Mouse (Mus musculus) gastrocnemius, postnatal 10 days (tissue): ENCODE measurements around the gene Antxrl. TPM values are rescaled to one million over a fixed set of nuclear protein-coding genes. Genes with fewer than 3 reads are reported as not detected.

Source experiments
- DNase-seq: peaks from one replicate; pipeline ENCODE4 v3.0.0; 2021; ENCODE audit warnings: mixed read lengths
- long read RNA-seq, 2 experiments: library from polyadenylated mRNA; stranded (forward); transcript quantifications; one replicate each; pipeline ENCODE4 v2.0.0; 2021
- total RNA-seq, 2 experiments: library from RNA; stranded (reverse); gene quantifications; 2 replicates each; pipeline ENCODE4 v1.2.3; 2021

Gene Antxrl
- not detected for total RNA-seq
- long read RNA-seq, experiment 1: 0 reads
- long read RNA-seq, experiment 2: 0 reads

DNA sequence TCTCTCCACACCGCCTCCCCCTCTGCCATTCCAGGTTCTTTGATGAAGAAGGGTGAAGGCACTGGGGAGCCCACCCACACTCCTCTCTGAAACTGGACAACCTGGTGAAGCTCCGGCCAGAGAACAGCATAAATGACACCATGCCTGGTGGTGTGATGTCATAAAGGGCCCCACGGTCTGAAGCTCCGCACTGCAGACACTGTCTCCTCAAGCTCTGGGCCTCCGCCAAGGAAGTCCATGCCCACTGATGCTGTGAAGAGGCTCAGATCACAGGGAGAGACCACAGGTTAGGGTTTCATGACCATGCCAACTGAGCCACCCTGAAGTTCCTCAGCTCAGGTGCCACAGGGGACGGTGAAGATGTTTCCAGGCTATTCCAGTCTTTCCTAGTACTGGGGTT is at the start of gene Antxrl:
Gene Antxrl, plus strand, starts transcription at position 192 of the 400 bp plus-strand sequence.
- no peak for DNase-seq

DNA sequence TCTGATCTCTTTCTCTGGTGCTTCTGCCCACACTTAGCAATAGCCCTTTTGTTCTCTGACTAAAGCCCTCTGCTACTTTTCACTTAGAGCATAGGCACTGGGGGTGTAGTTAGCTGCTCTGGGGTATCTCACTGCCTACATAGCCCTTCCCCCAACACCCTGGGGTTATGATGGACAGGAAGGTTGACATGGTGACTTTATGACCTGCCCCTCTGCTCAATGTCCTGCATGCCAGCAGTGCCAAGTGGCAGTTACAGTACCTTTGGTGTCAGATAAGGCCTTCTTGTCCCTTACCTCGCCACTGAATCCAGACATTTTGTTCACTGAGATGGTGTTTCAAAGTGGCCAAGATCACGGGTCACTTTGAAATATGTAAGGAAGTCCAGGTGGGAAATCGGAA is 37.4 kb upstream of the Antxrl start, which contains the start of gene Gm30083:
Gene Gm30083, minus strand, starts transcription at position 120 of the 400 bp plus-strand sequence.
- DNase-seq: no peak

DNA sequence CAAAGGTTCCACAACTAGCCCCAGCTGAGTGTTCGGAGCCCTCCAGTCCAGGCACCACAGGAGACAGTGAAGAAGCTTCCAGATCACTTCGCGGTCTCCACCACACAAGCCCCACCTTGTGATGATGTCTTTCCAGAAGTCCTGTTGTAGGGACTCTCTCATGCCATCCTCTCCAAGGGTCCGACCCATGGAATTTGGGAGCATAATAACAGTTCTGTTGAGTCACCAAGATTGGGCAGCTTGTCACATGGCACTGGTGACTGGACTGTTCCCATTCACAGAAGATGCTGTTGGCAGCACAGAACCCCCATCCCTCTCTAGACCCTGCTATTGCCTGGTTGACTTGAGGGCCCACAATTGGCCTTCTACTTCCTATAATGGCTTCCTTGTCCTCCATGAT is 36.1 kb upstream of the Antxrl start, which contains the start of gene Gm5460:
Gene Gm5460, plus strand, starts transcription at position 378 of the 400 bp plus-strand sequence.
- DNase-seq: no peak

DNA sequence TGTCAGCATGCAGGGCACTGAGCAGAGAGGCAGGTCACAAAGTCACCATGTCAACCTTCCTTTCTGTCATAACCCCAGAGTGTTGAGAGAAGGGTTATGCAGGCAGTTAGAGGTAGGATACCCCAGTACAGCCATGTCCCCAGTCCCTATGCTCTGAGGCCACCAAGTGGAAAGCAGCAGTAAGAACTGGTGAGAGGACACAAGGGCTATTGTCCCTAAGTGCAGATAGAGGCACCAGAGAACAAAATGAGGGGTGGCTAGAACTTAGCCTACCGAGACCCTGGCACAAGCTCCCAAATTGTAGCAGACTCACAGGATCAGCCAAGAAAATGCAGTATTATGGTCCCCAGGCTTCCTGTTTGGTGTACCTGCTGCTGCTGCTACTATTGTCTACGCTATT is 35.6 kb upstream of the Antxrl start:
- no peak for DNase-seq

DNA sequence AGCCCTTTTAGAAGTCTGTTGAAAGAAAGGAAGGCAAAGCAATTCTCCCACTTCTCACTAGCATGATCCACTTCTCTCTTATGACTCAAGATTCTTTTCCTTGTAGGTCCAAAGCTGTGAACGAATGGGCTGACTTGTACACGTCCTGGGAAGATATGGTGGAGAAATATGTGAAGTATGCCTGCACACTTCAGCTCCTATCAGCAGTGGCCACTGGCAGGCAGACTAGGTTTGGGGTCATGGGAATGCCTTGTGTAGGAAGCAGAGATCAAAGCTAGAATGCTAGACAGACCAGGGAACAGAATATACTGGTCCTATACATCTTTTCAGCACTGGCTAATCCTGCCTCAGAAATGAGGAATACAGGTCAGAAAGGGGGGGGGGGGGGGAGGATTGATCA is 25.8 kb upstream of the Antxrl start:
- DNase-seq: no peak

DNA sequence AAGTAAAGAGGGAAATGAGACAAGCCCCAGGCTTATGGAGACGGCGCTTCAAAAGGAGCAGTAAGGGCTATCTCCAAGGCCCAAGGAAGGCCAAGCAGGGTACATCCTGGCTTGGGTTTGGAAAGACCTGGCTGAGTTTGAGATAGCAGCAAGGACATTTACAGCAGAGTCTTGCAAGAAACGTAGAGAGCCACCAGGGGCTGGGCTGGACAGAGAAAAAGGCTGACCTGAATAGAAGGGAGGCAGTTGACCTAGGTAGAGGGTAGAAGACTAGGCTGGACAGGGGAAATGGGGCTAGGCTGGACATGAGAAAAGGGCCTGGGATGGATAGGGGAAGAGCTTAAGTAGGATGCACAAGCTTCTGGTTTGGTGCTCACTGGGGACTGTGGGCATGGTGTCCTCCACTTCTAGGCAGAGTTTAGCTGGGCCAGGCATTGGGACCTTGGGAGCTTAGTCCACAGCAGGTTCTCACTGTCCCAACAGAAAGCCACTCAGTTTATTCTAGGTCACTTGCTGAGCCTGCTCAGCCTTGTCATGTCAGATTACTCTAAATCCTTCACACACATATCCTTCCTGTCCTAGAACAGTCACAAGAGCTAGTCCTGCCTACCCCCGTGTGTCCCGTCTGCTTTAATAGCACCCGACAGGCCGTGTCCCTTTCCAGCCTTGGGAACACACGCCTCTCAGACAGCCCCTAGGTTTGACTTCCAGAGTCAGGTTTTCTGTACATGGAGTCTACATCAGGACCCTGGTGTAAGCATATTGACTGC is 18.5 kb upstream of the Antxrl start:
- DNase-seq: no peak

DNA sequence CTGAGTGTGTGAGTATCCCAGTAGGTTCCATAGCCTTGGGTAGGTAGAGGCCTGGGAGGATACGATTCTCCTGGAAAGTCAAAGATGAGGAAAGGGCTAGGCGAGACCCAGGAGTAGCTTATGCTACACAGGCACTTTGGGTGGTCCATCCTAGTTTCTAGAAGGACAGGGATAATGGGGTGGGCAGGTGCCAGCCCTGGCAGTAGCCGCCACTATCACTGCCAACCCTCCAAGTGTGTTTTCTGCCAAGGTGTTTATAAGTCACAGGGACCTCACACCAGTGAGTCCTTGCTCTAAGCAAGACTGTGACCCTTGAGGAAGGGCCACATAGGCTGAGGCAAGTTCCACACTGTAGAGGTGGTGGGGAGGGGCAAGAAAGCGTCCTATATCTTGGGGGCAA is 11.3 kb upstream of the Antxrl start:
- DNase-seq: no peak

DNA sequence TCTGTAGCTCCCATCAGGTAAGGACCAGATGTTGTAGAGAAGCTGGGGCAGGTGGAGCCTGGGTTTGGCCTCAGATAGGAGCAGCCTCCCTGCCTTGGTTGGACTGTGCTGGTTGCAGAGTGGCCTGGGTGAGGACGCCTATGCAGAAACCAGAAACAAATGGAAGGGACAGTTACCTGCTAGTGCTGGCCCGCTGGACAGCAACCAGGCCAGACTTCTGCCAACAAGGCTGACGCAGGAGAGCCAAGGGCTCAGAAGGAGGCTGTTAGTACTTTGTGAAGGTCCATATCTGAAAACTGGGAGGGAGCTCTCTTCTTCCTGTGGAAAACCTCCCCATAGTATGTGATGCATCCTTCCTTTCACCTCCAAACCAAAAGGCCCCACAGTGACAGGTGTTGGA is 9.2 kb upstream of the Antxrl start:
- DNase-seq: no peak

DNA sequence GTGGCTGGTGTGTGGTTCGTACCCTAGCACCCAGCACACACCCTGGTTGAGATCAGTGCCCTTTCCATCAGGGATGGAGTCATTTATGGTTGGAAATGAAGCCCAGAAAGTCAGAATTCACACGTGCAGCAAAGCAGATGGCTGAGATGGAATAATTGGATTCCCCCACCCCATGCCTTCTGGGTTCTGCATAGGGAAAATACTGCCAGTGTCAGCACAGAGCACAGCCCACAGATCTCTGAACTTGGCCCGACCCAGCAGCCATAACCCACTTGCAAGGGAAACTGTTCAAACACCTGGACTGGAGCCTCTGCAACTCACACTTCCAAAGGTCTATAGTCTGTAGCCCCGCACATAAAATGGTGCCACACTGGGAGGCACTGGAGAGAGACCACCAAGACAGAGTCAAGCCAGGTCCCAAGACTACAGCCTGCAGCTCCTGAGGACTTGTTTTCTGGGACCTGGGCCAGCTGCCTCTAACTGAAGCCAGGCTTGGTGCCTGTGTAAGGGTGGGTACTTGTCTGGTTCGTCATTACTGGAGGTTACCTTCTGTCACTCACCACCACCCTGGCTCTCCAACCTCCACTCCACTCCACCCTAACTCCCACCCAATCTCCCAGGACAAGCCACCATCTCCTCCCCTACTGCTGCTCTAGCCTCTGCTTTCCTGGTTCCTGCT is 2.3 kb upstream of the Antxrl start:
- DNase-seq: no peak

DNA sequence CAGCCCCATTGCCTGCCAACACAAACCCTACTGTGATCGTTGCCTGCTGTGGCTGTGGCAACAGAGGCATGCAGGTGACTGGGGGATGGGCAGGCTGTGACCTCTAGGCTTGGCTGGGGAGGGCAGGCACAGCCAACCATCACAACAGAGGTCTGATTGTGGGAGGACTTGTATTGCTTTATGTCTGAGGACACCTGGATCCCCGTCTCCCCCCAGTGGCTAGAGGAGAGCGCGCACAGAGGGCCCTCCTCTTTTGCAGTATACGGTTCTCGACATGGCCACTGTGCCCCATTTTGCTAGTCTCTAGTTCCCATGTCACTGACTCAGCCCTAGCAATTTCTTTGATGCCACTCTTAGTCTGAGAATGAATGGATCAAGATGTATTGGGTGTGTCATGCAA is 19.2 kb downstream of the Antxrl start:
- DNase-seq: no peak

DNA sequence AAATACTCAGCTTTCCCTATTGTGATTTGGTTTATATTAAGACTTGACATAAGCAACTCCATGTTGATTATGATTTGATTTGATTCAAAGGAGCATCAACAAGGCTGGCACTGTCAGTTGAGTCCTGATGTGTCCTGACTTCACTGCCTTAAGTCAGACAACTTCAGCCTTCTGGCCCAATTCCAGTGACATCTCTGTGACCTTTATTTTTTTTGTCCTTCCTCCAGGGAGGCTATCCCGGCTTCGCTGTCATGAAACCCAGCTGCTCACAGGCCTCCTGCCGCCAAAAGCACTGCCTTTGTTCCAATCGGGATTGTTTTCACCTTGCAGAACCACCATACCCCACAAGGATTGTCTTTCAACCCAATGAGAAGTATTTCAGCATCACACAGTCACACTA is 22.8 kb downstream of the Antxrl start:
- no peak for DNase-seq

DNA sequence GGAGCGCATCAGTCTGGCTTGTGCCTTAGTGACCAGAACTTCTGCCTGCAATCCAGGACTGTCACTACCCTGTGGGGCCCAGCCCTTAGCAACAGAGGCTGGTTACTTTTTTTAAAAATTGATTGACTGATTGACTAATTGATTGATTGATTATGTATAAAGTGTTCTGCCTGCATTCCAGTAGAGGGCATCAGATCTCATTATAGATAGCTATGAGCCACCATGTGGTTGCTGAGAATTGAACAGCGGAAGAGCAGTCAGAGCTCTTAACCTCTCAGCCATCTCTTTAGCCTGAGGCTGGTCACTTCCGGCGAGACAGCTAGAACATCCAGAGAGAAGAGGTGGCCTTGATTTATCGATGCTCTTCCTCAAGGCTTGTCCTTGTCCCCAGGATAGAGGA is 24.7 kb downstream of the Antxrl start:
- DNase-seq: no peak

DNA sequence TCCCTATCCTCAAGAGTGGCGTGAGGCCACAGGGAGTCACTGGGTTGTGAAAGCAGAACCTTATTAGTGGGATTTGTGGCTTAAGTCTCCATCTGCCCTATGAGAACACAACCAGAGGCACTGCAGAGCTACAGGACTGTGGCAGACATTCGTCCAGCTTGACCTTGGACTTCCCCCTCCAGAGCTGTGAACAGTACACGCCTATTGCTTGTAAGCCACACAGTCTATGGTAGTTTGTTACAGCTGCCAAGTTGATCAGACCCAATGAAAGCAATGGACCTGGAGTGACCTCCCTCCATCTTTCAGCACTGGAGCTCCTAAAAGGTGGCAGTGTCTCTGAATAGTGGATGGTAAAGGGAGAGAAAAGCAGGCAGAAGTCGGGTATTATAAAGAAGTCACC is 25.8 kb downstream of the Antxrl start:
- no peak for DNase-seq

DNA sequence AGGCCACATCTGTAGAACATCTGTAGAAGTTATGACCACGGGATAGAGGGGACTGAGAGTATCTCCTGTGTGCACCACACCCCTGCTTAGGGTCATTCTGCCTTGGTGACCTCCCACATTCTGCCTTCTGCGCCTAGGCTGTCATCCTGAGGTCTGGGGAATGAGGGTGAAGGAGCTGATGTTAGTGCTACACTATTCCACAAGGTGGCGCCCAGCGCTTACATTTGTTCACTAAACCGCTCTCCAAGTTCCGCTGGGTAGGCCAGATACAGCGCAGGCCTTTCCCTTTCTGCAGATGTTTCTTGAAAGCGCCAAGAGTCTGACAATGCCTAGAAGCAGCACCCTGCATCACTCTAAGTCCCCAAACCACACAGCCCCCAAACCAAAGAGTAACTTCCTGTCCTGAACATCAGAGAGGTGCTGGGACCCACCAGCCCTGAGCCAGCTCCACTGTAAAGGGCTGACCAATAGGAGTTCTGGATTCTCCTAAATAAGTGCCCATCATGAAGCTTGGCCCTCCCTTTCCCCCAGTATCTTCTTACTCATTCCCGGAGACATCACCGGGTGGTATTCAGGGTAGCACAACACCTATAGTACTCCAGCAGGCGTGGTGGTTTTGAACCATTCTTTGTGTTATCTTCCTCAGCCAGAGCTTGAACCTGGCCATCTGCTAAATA is 28.0 kb downstream of the Antxrl start:
- peak; percentile 77 for DNase-seq

DNA sequence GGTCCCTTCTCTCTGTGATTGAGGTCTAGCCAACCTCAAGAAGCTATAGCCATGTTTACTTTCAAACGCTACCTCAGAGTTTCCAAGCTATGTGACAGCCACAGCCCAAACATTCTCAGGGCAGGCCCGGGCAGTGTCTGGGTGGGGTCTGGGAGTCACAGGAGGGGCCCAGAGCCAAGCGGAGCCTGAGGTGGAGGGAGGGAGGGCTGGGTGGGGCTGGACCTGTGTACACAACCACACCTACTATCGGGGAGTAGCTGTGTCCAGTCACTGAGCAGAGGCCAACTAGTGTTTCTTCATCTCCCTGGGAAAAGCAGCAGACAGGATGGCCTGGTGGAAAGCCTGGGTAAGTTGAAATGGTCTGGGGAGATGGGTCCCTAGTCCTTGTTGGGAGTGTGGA is 33.2 kb downstream of the Antxrl start, which contains the start of gene Anxa8:
Gene Anxa8, plus strand, starts transcription at position 251 of the 400 bp plus-strand sequence.
- no peak for DNase-seq

DNA sequence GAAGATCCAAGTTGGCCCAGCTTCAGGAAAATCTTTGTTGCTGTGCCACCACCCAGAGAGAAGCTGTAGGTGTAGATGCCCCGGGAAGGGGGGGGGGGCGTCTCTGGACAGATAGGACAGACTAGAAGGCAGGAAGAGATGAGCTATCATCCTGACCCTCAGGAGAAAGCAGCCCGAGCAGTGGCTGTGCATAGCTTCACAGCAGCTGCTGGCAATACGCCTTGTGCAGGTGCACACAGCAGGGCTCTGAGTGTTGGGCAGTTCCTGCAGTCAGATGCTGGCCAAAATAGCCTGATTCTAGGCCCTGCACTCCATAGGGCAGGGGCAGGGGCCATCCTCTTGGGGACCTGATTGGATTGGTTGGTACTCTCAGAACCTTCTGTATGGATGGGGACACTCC is 34.3 kb downstream of the Antxrl start:
- DNase-seq: no peak

DNA sequence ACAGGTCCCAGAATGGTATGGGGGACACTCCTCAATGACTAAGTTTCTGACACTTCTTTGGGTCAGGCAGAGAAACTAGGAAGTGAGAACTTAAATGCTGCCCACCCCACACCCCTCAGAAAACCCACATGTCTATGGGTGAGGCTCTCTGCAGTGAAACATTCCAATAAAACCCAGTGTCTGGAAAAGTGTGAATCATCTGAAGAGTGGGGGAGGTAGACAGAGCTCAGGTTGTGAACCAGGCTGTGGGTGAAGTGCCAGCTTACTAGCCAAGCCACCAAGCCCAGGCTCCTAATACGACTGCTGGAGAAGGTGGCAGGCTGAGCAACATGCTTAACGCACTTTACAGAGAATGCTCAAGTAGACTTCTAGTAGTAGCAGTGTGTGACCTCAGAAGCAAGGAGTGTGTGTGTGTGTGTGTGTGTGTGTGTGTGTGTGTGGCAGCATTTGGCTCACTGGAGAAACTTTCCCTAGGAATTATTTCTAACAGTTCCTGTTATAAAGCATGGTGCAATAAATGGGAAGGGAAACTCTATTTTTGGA is 35.4 kb downstream of the Antxrl start:
- no peak for DNase-seq

DNA sequence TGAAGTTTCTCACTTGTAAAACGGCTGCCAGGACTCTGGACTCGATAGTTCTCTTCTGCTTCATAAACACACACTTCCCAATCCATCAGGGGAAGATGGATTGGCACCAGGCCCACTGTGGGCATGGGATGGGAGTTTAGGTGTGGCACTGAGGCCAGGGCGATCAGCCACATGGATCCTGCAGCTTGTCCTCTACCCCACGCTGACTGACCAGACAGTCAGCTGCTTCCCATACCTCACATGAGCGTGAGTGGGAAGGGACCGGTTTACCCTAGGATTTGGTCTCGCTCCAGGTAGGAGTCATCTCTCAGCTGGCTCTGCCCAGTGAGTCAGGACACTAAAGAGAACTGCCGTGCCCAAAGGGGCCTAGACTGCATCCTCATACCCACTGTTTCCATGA is 37.3 kb downstream of the Antxrl start:
- no peak for DNase-seq

DNA sequence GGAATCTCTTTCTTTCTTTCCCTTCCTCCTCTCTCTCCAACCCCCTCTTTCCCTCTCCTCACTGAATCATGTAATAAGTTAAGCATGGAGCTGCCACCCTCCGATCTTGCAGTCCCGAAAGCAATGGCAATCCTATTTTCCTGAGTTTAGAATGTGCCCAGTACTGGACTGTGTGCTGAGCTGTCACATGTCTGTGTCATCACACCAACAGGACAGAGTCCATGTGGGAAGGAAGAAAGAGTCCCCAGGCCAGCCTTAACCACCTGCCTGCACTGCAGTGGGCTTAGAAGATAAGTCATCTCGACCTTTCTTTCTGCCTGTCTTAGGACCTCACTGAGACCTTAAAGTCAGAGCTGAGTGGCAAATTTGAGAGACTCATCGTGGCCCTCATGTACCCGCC is 39.0 kb downstream of the Antxrl start:
- DNase-seq: no peak

DNA sequence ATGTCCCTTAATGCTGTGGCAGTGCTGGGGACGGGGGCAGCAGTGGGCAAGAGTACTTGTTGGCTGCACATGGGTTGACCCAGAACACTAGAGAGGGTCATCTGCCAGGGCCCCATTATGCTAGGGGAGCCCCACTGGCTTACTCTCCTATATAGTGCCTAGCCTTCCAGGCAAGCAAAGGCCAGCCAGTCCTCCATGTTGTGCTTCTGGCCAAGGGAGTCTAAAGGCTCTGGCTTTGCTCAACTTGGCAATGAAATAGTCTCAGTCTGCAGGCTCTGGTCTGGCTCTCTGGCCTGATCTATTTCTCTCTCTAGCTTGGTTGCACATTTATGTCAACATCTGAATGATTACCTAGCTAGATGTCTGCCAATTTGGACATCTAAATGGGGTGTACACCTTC is 40.3 kb downstream of the Antxrl start:
- DNase-seq: no peak

DNA sequence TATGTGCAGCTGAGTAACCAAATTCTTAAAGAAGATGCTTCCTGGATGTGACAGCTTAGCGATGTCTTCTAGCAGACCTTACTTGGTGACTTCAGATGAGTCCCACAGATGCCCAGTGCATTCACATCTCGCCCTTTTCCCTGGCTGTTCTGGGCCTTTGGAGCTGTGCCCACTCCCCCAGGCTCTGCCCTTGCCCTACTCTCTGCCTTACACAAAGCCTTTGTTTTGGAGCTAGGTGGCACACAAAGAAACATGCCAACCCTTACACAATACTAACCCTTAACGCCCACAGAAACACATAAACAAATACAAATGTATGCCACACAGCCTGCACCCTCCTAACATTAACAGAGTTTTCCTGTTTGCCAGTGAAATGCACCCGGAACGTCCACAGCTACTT is 43.7 kb downstream of the Antxrl start:
- DNase-seq: no peak

DNA sequence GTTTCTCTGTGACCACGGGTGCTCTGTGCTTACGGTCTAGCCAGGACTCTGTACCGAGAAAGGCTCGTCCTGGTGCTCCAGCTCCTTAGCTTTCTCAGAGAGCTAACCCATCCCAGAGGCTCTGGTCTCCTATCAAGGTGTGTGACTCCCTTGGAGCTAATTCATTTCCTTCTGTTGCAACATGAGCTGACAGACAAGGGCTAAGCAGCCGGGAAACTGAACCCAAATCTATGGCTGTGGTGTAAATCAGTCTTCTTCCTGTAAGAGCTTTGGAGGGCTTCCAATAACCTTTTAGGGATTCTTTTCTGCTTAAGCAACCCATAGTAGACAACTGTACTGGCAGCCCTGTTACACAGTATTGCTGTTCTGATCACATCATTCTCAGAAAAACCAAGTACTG is 50.1 kb downstream of the Antxrl start, which contains the start of gene A630023A22Rik:
Gene A630023A22Rik, minus strand, starts transcription at position 154 of the 400 bp plus-strand sequence.
- DNase-seq: no peak

DNA sequence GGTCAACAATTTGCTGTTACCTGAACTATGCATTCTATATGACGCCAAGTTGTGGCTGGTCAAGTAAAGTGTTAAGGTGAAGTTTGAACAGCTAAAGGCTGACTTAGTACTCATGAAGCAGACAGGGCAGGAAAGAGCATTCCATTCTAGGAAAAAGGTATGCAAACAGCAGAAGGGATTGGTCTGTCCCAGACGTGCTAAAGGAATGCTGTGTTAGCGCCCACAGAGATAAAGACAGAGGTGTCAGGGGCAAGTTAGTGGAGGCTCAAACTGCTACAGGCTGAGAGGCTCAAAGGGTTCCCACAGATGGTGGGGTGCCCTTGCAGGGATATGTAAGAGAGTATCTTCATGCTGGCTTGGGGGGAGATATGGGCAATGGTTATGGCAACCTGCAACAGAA is 51.3 kb downstream of the Antxrl start:
- no peak for DNase-seq
